Mouse (Mus musculus) embryo, embryonic 10.5 days (tissue): ENCODE results near the gene Shisa5.

ENCODE experiments used
- DNase-seq: peaks from one replicate; pipeline ENCODE4 v3.0.0-alpha.2; 2015; ENCODE audit warnings: low spot score

Shisa5 gene

DNA sequence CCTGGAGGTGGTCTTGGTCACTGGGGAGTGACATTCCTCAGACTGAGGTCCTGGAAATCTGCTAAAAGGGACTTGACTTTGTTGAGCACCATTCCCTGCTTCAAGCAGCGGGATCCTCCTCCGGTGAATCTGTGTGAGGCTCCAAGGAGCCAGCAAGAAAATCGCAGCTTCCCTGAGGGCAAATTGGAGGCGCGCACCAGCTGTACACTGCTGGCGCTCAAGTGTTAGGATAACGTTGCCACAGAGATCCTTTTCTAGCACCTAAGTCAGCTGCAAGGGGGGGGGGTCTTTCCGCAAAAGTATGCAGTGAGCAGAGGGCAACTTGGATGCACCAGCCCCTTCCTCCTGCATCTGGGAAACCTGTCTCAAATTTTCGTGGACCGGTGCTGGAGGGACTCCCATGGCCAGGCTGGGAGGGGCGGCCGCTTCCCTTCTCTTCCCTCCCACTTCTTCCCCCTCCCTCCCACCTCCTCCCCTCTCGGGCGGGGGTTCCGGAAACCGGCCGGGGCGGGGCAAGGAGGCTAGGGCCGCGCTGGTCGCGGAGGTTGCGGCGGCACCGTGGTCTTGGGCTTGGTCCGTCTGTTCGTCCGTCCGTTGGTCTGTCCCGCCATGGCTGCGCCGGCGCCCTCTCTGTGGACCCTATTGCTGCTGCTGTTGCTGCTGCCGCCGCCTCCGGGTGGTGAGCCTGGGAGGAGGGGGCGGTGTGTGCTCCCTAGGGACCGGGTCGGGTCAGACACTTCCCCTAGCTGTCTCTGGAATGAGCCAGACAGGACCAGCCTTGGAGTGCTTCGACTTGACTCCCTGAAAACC, at the start of gene Shisa5:
Gene Shisa5 (plus strand): TSS at position 480 of the 810 bp plus-strand sequence.
- DNase-seq: peak; percentile 86

DNA sequence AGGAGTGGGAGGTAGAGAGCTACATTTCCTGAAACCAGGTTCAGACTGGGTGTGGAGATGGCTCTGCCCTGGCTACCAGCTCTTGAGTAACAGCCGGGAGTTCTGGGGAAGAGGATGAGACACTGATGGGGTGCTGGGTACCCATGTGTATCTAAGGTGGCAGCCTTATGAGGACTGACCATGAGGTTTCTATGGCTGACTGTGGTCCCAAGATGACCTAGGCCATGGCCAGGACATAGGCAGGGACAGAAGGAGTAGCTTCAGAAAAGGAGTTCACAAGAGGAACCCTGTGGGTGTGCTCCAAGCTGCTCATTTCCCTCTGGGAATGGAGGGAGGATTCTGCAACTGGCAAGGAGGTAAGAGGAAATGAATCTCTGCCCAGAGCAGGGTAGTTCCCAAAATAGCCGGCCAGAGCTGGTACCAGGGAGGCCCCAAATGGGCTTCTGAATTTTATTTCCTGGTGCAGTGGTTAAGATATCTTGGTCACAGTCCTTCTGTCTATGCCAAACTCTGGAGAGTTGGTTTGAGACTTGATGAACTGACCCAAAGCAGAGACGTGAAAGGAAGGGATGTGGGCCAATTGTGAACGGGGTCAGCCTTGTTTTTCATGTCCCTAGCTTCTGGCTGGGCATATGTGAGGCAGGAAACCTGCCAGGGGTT, 48.4 kb upstream of the Shisa5 start:
- DNase-seq: no peak

DNA sequence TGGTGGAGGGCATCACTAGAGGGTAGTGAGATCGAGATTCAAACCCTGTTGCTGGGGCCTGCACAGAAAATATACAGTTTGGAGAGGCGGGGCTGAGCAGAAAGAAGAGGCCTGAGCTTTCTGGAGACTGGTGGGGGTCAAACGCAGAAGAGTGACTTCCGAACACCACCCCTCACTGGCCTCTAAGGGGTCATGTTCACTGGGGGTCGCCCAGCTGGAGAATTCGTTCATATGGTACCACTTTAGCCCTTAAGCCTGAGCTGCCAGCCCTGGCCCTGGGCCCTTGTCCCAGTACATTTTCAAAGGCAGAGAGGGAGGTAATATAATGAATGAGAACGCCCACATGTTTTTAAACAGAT, 47.9 kb upstream of the Shisa5 start:
- DNase-seq: peak; percentile 34

DNA sequence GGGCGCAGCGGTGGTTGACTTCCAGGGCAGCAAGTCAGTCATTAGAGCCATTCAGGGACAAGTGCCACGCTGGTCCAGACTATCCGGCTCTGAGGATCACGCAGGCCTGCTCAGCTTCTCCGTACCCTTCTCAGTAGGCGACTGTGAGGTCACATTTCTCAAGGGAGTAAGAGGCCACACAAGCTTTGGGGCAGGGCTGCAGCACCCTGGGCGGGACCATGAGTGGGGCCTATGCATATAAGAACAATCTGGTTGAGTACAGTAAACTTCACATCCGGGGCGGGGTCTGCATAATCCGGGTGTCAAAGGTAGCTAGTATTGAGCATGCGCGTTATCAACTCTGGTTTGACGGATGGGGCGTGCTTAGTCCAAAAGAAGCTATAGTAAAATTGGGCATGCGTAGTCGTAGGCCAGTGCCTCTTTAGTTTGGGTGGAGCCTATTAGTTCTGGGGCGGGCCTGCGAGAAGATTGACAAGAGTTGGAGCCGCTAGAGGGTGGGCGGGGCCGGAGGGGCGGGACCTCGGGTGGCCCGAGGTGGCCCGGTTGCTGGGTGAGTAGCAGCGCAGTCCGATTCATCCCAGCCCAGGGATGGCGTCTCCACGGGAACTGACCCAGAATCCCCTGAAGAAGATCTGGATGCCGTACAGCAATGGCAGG, 46.8 kb upstream of the Shisa5 start, which contains the start of gene Pfkfb4:
Gene Pfkfb4 (plus strand): TSS at position 351 of the 657 bp plus-strand sequence.
- peak; percentile 100 for DNase-seq

DNA sequence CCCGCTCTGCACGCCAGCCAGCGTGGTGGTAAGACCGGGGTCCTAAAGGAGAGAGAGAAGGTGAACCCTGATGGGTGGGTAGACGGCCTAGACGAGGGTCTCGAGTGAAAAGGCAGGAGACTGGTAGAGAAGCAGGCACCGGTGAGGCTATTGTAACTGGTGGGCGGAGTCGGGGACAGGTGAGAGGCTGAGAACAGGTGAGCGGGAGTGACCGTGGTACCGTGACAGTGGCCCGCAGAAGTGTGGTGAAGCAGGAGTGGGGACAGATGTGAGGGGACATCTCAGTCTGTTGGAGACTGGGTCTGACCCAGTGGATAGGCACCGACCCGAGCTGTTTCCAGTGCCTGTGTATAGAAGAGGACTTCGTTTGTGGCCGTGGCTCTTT, 46.3 kb upstream of the Shisa5 start:
- no peak for DNase-seq

DNA sequence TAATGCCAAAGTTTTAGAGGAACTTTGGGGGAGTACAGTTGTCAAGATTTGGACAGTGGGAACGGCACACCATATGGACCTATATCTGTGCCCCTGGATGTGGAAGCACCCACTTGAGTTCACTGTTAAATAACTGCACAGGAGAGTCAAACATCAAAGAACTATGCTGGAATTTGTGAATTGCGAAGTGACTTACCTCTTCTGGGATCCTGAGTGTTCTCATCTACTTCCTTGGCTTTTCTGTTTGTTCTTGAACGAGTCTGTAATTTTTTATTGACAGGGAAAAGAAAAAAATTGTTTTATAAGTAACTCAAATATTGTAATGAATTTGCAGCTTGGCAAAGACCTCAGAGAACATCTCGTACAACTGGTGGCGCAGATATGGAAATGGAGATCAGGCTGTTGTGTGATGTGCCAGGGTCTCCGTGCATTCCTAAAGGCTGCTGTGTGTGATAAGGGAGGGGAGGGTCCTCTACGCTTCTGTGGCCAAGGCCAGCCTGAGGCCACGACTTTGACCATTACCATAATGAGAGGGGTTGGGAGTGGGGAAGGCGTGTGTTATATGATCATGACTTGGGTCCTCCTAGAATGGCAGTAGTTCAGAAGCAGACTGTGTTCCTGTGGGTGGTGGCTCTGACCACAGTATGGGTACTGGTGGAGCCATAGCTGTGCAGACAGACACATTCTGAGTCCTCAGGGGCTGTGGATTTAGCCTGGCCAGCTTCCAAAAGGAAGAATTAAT, 45.6 kb upstream of the Shisa5 start:
- no peak for DNase-seq

DNA sequence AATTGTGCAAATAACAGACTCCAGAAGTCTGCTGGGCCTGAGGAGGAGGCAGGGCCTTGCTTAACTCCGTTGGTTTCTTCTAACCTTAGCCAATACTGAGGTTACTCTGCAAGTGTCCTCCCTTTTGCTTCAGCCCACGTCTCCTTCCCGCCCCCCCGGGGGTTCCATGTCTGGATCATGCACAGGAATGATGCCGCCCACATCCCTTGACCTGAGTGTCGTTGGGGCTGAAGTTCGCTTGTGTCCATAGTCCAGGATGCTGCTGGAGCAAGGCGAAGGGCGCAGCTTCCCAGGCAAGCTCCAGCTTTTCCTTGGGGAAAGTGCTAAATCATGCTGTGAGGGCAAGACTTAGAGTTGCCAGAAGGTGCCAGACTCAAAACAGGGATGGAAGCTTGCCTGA, 42.0 kb upstream of the Shisa5 start:
- no peak for DNase-seq

DNA sequence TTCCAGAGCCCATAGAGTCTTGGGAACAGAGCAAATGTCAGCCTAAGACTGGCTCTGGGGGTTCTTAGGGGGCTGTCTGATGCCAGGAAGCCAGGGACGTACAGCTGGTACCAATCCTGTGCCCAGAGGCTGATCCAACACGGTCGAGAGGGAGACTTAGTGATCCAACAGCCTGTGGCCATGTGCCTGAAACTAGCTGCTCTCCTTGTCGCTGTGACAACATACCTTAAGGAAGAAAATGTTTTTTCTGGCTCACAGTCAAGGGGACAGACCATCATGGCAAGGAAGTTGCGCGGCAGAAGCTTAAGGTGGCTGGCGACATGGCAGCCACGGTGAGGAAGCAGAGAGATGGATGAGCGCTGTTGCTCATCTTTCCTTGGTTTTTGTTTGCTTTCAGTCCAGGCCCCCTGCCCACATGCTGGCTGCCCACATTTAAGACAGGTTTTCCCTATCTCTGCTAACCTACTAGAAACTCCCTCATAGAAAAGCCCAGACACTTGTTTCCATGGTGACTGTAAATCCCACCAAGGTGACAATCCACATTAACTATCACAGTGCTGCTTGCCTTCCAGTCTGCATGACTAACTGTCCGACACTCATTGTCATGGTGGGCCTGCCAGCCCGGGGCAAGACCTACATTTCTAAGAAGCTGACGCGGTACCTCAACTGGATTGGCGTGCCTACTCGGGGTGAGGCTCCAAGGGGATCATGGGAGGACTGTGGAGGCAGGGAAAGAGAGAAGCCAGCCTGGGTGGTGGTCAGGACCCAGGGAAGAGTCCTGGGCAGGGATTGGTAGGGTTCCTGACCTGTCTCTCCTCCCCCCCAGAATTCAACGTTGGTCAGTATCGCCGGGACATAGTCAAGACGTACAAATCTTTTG, 39.8 kb upstream of the Shisa5 start:
- DNase-seq: no peak

DNA sequence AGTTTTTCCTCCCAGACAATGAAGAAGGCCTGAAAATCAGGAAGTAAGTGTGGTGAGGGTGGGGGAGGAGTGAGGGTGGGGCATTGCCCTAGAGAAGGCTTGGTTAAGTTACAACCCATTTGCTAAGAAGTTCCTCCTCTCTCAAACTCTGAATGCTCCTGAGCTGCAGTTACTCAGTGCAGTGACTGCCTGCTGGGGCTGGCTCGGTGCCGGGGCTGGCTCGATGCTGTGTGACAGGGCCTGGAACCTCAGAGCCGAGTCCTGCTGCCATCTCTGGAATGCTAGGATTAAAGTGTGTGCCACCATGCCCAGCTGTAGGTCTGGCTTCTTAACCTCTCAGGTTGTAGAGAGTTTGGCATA, 39.2 kb upstream of the Shisa5 start:
- DNase-seq: no peak

DNA sequence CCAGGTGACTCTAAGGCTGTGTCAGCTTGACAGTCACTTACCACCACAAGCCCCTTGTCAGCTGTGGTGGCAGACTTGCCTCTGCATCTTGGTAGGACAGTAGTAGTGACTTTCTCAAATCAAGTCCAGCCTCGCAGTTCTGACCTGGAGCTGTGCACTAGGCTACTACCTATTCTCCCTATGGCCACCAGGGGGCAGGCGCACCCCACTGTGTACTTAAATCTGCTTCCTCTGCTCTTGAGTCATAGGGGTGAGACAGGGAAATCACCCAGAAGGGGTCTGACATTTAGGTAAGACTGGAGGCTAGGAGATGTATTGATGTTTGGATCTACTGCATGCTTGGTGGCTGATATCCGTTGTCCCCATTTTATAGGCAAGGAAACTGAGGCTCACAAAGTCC, 37.6 kb upstream of the Shisa5 start:
- peak; percentile 83 for DNase-seq

DNA sequence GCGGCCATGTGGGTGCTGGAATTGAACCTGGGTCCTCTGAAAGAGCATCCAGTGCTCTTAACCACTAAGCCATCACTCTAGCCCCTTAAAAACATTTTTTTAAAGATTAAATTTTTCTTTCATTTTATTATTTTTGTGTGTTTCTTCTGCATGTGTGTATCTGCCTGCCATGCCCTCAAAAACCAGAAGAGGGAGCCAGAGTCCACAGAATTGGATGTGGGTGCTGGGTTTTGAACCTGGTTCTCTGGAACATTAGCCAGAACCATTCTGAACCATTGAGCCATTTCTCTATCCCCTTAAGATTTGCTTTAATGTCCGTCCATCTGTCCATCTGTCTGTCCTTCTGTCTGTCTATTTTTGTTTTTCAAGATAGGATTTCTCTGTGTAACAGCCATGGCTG, 35.2 kb upstream of the Shisa5 start:
- peak; percentile 80 for DNase-seq

DNA sequence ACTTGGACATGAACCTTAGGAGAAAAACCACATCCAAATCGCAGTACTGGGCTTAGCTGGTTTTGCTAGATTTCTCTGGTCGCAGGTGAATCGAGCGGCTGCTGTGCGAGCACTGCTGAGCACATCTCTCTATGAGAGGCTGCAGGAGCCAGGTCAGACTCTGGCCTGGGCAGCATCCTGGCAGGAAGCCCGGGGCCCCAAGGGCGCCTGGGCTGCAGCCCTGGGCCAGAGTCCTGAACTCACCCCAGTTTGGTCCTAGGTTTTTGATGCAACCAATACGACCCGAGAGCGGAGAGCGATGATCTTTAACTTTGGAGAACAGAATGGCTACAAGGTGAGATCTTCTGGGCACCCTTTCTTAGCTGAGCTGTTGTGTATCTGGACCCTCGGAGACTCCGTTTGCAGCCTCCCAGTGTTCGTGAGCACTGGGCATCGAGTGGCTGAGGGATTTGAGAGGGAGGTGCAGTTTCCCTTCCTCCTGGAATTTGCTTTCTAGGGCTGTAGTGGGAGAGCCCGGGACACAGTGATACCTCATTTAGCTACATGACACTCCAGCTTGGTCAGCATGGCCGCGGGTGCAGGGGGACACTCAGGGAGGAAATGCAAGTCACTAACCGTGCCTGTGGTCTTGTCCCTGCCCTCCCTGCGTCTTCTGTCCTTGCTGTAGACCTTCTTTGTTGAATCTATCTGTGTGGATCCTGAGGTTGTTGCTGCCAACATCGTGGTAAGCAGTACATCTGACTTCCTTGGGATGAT, 31.2 kb upstream of the Shisa5 start:
- DNase-seq: no peak

DNA sequence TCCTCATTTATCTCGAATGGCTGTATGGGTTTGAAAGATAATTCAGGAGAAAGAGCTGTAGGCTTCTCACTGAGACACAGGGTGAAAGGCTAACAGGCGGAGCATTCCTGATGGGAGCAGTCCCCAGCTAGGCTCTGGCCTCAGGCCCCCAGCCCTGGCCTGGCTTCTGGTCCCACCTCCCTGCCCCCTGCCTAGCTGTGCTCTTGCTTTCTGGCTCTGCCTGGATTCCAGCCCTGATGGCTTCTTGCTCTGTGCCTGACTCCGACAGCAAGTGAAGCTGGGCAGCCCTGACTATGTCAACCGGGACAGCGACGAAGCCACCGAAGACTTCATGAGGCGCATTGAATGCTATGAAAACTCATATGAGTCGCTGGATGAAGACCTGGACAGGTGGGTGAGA, 30.3 kb upstream of the Shisa5 start:
- DNase-seq: no peak

DNA sequence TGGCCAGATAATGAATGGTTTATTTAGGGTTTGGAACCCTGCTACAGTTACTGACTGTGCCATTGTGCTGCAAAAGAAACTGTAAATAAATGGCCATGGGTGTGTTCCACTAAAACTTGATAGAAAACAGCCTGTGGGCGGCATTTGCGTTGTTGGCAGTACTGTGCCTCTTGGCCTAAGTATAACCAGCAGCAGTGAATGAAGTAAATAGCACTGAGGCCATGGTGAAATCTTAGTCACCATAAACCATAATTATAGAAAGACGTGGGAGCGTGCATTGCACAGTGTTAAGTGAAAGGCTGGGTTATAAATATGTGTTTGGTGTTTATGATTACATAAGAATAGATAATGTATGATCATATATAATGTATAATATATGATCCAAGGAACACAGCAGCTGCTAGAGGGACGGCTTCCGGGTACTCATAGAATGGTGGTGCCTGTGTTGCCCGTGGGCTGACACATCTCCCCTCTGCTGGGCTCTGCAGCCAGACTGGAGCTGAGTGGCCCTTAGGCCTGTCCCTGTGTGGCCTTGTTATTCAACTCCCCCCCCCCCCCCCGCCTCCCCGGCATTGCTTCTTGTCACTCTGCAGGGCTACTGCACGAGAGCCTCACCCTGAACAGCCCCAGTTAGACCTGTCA, 29.2 kb upstream of the Shisa5 start:
- no peak for DNase-seq

DNA sequence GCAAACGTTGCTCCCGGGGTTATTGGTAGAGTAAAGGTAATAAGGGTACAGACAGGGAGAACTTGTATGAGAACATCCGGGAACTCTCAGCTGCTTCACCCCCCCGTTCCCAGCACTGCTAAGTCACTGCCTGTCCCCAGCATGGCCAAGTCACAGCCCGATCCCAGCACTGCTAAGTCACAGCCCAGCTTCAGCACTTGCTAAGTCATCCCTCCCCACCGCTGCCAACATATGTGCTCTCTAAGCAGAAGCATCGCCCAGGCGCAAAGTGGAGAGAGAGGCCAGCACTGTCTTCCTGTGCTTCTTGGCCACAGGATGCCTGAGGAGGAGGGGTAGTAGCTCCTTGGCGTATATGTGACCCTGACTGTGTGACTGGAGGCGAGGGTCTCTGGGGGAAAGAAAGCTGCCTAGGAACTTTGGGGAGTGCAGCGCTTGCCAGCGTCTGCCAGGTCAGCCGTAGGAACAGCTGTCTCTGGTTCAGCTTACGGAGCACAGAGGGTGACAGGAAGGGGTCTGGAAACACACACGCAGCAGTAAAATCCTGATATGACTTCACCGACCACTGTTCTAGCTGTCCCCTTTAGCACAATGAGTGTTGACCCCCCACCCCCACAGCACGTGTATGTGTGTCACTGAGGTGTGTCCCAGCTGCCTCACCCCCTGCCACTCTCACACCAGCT, 28.6 kb upstream of the Shisa5 start:
- peak; percentile 14 for DNase-seq

DNA sequence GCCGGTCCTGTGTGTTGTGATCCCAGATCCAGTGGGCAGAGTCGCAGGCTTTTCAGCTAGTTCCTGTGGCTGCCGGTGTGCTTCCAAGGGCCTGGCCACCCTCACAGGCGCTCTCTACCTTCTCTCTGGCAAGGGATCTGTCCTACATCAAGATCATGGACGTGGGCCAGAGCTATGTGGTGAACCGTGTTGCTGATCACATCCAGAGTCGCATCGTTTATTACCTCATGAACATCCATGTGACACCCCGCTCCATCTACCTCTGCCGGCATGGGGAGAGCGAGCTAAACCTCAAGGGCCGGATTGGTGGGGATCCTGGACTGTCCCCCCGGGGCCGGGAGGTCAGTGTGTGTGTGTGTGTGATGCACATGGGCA, 28.1 kb upstream of the Shisa5 start:
- DNase-seq: no peak

DNA sequence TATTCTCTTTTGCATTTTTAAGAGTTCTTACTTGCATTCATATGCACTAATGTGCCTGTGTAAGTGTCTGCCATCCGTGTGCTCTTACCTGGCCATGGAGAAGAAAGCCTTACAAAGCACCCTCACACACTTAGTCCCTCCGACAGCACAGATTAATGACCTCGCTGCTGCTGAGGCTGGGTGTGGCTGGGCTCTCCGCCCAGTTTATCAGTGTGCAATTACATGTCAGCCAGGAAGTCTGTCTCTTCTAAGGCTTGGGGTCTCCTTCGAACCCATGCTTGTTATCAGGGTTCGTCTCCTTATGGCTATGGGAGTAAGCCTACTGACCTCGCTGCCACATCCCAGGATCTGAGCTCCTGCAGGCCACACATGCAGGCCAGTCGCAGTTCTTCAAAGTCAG, 23.0 kb upstream of the Shisa5 start:
- no peak for DNase-seq

DNA sequence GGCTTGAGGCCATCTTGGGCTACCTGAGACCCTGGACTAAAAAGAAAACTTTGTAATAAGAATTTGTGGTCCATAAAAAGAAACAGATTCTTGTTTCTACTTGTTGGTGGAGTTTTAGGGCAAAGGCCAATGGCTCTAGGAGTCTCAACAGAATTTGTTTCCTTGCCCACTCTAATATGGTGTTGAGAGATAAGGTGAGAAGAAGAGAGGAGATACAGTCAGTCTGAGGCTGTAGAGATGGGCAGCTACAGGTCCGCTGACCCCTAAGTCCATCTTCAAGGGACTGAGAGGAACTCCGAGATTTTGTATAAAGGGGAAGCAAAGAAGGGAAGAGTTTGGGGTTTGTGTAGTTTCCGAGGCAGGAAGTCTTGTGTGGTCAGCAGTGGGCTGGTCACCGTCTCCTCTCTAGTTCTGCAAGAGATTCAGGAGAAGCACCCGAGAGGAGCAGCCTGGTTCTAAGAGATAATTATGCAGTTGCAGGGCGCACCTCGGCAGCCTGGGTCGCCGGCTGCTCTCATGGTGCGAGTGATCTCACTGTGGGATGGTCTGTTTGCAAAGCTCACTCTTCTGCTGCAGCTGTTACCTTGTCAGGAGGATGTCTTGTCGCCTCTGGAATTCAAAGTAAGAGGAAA, 21.3 kb upstream of the Shisa5 start:
- no peak for DNase-seq

DNA sequence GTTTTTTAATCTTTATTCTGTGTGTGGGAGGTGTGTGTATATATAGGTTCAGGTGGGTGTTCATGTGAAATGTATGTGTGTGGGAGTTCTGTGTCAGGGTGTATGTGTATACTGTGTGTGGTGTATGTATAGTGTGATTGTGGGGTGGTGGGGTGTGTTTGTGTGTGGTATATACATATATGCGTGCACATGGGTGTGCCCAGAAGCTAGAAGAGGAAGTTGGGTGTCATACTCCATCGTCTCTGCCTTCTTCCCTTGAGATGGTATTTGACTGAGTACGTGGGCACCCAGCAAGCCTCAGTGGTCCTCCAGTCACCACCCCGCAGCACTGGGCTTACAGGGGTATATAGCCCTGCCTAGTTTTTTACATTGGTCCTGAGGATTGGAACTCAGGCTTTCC, 16.9 kb upstream of the Shisa5 start:
- DNase-seq: no peak
